Mouse (Mus musculus): ENCODE measurements around the gene Ccdc63. TPM values are rescaled to one million over a fixed set of nuclear protein-coding genes. Genes with fewer than 3 reads are reported as not detected.
"Not testable (repeated sequence)": the region's sequence is repeated elsewhere in the genome, so short reads cannot be mapped to it uniquely, and the experiment has no call there.

Ccdc63 gene
- polyA plus RNA-seq, 1 experiment = 8.2 TPM

GRCm38 (mm10) chr5:122156486-122156885 lies 15.9 kb upstream of the Ccdc63 start:
- no peak overlapping the region for H3K27ac ChIP-seq (ENCODE audit: control insufficient read depth, insufficient read depth, low read depth, low read length, poor library complexity)
- H3K4me3 ChIP-seq (replicated peaks; ENCODE audit: control insufficient read depth, low read depth, low read length) = no peak overlapping the region
- H3K4me1 ChIP-seq (ENCODE audit: control insufficient read depth, insufficient read depth, low read length) = peaks cover under 1% of the 10 kb centered on the region
- TF ChIP-seq POLR2A (IDR thresholded peaks at IDR 0.05; ENCODE audit: borderline replicate concordance, control insufficient read depth, low read depth, low read length) = no peak
- TF ChIP-seq CTCF (IDR thresholded peaks at IDR 0.05; ENCODE audit: control insufficient read depth, insufficient read depth, low read length) = no peak
- 62% methylated on average over 2 of the region's 2 CpGs for WGBS

GRCm38 (mm10) chr5:122155613-122156012 lies 15.0 kb upstream of the Ccdc63 start:
- TF ChIP-seq CTCF (IDR thresholded peaks at IDR 0.05; ENCODE audit: control insufficient read depth, insufficient read depth, low read length) = no peak
- TF ChIP-seq POLR2A (IDR thresholded peaks at IDR 0.05; ENCODE audit: borderline replicate concordance, control insufficient read depth, low read depth, low read length) = no peak
- no peak overlapping the region for H3K27ac ChIP-seq (ENCODE audit: control insufficient read depth, insufficient read depth, low read depth, low read length, poor library complexity)
- H3K4me3 ChIP-seq (replicated peaks; ENCODE audit: control insufficient read depth, low read depth, low read length) = no peak overlapping the region
- H3K4me1 ChIP-seq (ENCODE audit: control insufficient read depth, insufficient read depth, low read length) = no peaks in the 10 kb centered on the region; the same call in none of the 2 replicates

- no peak overlapping the region for H3K4me3 ChIP-seq (replicated peaks; ENCODE audit: control insufficient read depth, low read depth, low read length)
- no peaks in the 10 kb centered on the region; the same call in none of the 2 replicates for H3K4me1 ChIP-seq (ENCODE audit: control insufficient read depth, insufficient read depth, low read length)
- TF ChIP-seq CTCF (IDR thresholded peaks at IDR 0.05; ENCODE audit: control insufficient read depth, insufficient read depth, low read length) = no peak
- TF ChIP-seq POLR2A (IDR thresholded peaks at IDR 0.05; ENCODE audit: borderline replicate concordance, control insufficient read depth, low read depth, low read length) = no peak
- H3K27ac ChIP-seq (ENCODE audit: control insufficient read depth, insufficient read depth, low read depth, low read length, poor library complexity) = no peak overlapping the region
- whole genome bisulfite sequencing = 59% methylated on average over 3 of the region's 3 CpGs
These were observed 14.2 kb upstream of the Ccdc63 start for GRCm38 (mm10) chr5:122154782-122155181.

DNA sequence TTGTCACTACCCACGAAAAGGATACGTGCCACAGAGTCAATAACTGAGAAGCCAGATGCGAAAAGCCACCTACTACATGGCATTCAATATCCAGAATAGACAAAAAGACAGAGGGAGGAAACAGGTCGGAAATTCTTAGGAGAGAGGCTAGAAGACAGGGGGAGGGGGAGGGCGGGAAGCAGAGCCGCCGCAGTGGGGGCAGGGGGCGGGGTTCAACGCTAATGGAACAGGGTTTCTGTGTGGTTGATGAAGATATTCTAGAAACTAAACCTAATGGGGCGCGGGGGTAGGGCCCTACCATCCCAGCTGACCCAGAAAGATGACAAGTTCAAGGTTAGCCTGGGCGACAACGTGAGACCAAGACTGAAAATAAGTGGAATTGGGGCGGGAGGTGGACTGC lies 13.4 kb upstream of the Ccdc63 start:
- H3K4me3 ChIP-seq (replicated peaks; ENCODE audit: control insufficient read depth, low read depth, low read length) = no peak overlapping the region
- no peak for TF ChIP-seq CTCF (IDR thresholded peaks at IDR 0.05; ENCODE audit: control insufficient read depth, insufficient read depth, low read length)
- no peak for TF ChIP-seq POLR2A (IDR thresholded peaks at IDR 0.05; ENCODE audit: borderline replicate concordance, control insufficient read depth, low read depth, low read length)
- WGBS = 36% methylated on average over 11 of the region's 14 CpGs

GRCm38 (mm10) chr5:122152508-122152907 lies 11.9 kb upstream of the Ccdc63 start:
- H3K27ac ChIP-seq (ENCODE audit: control insufficient read depth, insufficient read depth, low read depth, low read length, poor library complexity); H3K4me3 ChIP-seq (replicated peaks; ENCODE audit: control insufficient read depth, low read depth, low read length); H3K4me1 ChIP-seq (ENCODE audit: control insufficient read depth, insufficient read depth, low read length): not testable (repeated sequence)
- WGBS = 82% methylated on average over 5 of the region's 5 CpGs

More for the DNA sequence above, 13.4 kb upstream of the Ccdc63 start:
- Histone ChIP-seq H3K4me1 (ENCODE audit: control insufficient read depth, insufficient read depth, low read length) (no peaks in the 10 kb centered on the region; the same call in none of the 2 replicates), H3K27ac (ENCODE audit: control insufficient read depth, insufficient read depth, low read depth, low read length, poor library complexity) (no peak overlapping the region)

GRCm38 (mm10) chr5:122149259-122149658 lies 8.6 kb upstream of the Ccdc63 start:
- 82% methylated on average over 4 of the region's 4 CpGs for WGBS
- Histone ChIP-seq H3K4me1 (ENCODE audit: control insufficient read depth, insufficient read depth, low read length) (peaks cover 3% of the 10 kb centered on the region), H3K27ac (ENCODE audit: control insufficient read depth, insufficient read depth, low read depth, low read length, poor library complexity) (no peak overlapping the region), H3K4me3 (replicated peaks; ENCODE audit: control insufficient read depth, low read depth, low read length) (no peak overlapping the region)
- TF ChIP-seq POLR2A (IDR thresholded peaks at IDR 0.05; ENCODE audit: borderline replicate concordance, control insufficient read depth, low read depth, low read length) (no peak), CTCF (IDR thresholded peaks at IDR 0.05; ENCODE audit: control insufficient read depth, insufficient read depth, low read length) (no peak)

DNA sequence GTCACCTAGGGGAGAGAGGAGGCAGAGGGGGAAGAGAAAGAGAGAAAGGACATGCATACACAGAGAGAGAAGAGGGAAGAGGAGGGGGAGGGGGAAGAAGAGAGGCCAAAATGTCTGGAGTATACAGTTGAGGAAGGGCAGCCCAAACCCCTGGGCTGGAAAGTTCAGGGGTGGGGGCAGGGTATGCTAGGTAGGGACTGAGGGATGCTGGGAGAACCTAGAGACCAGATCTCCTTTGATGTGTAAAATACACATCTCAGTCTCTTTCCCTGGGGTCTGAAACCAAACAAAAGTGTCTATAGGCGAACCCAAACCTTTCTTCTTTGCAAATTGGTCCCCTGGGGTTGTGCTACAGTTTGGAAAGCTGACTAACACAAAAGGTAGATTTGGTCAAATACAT lies 7.5 kb upstream of the Ccdc63 start:
- WGBS = 85% methylated on average over 1 of the region's 1 CpGs

GRCm38 (mm10) chr5:122146609-122147008 lies 6.0 kb upstream of the Ccdc63 start:
- Histone ChIP-seq H3K4me1 (ENCODE audit: control insufficient read depth, insufficient read depth, low read length) (peaks cover 3% of the 10 kb centered on the region), H3K27ac (ENCODE audit: control insufficient read depth, insufficient read depth, low read depth, low read length, poor library complexity) (peak overlapping the region; percentile 60), H3K4me3 (replicated peaks; ENCODE audit: control insufficient read depth, low read depth, low read length) (no peak overlapping the region)
- TF ChIP-seq CTCF (IDR thresholded peaks at IDR 0.05; ENCODE audit: control insufficient read depth, insufficient read depth, low read length) = no peak
- TF ChIP-seq POLR2A (IDR thresholded peaks at IDR 0.05; ENCODE audit: borderline replicate concordance, control insufficient read depth, low read depth, low read length) = no peak

More for the DNA sequence above, 7.5 kb upstream of the Ccdc63 start:
- peaks cover 3% of the 10 kb centered on the region for H3K4me1 ChIP-seq (ENCODE audit: control insufficient read depth, insufficient read depth, low read length)
- TF ChIP-seq CTCF (IDR thresholded peaks at IDR 0.05; ENCODE audit: control insufficient read depth, insufficient read depth, low read length) (no peak), POLR2A (IDR thresholded peaks at IDR 0.05; ENCODE audit: borderline replicate concordance, control insufficient read depth, low read depth, low read length) (no peak)
- H3K4me3 ChIP-seq (replicated peaks; ENCODE audit: control insufficient read depth, low read depth, low read length) = no peak overlapping the region
- no peak overlapping the region for H3K27ac ChIP-seq (ENCODE audit: control insufficient read depth, insufficient read depth, low read depth, low read length, poor library complexity)

DNA sequence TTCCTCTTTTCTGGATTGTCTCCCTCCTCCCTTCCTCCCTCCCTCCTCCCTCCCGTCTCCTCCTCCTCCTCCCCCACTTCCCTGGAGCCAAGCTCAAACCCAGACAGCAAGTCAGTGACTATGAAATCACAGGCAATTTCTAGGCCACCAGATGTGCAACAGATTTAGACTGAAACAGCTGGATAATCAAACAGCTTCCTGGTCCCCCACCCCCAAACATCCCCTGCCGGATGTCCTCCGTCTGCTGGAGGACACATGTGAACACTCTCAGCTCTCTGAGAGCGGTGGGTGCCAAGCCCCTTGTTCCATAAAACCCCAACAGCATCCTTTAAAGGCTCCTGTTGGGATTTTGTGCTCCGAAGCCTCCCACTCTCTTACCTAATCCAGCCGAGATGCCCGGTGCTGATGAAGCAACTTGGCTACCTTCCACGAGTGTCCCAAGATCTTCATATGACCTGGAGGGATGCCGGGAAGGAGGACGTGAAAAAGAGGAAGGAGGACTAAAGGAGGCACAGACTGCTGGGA lies 5.5 kb upstream of the Ccdc63 start:
- 5% methylated on average over 10 of the region's 10 CpGs for WGBS
- Histone ChIP-seq H3K4me3 (replicated peaks; ENCODE audit: control insufficient read depth, low read depth, low read length) (no peak overlapping the region), H3K4me1 (ENCODE audit: control insufficient read depth, insufficient read depth, low read length) (peaks cover 3% of the 10 kb centered on the region; the same call in 1 of the 2 replicates)

More for the DNA sequence above, 5.5 kb upstream of the Ccdc63 start:
- peak overlapping the region; percentile 60 for H3K27ac ChIP-seq (ENCODE audit: control insufficient read depth, insufficient read depth, low read depth, low read length, poor library complexity)
- no peak for TF ChIP-seq POLR2A (IDR thresholded peaks at IDR 0.05; ENCODE audit: borderline replicate concordance, control insufficient read depth, low read depth, low read length)
- no peak for TF ChIP-seq CTCF (IDR thresholded peaks at IDR 0.05; ENCODE audit: control insufficient read depth, insufficient read depth, low read length)
